Mouse (Mus musculus) lung, postnatal 0 days (tissue): ENCODE measurements around the gene Hpcal4. TPM values are rescaled to one million over a fixed set of nuclear protein-coding genes. Genes with fewer than 3 reads are reported as not detected.

ENCODE experiments used
- ATAC-seq: fragments of 200-750 bp; cut with Nextera tagmentation; 2 replicates; pipeline ENCODE4 v1.8.0; 2017; ENCODE audit warnings: moderate library complexity
- DNase-seq: peaks from one replicate; pipeline ENCODE4 v3.0.0-alpha.2; 2016; ENCODE audit warnings: low spot score
- H3K27ac ChIP-seq: fragments of 300-500 bp; sonication (generic); 2 replicates; pipeline ENCODE4 v1.5.1; 2014; ENCODE audit warnings: antibody characterized with exemption, mild to moderate bottlenecking, low read length, mixed read lengths
- H3K27me3 ChIP-seq: fragments of 300-500 bp; sonication (generic); replicated peaks from 2 replicates; pipeline ENCODE4 v1.6.1; 2014; ENCODE audit warnings: low read length, mixed read lengths; ENCODE audit not compliant: insufficient read depth
- H3K36me3 ChIP-seq: fragments of 300-500 bp; sonication (generic); 2 replicates; pipeline ENCODE4 v1.6.1; 2014; ENCODE audit warnings: low read length, mixed read lengths; ENCODE audit not compliant: insufficient read depth
- H3K4me1 ChIP-seq: fragments of 300-500 bp; sonication (generic); 2 replicates; pipeline ENCODE4 v1.6.1; 2014; ENCODE audit warnings: antibody characterized with exemption, low read depth, low read length, mixed read lengths; ENCODE audit not compliant: insufficient read depth
- H3K4me2 ChIP-seq: fragments of 300-500 bp; sonication (generic); replicated peaks from 2 replicates; pipeline ENCODE4 v1.6.1; 2014; ENCODE audit warnings: low read depth, mild to moderate bottlenecking, low read length, moderate library complexity, mixed read lengths
- H3K4me3 ChIP-seq: fragments of 300-500 bp; sonication (generic); 2 replicates; pipeline ENCODE4 v1.5.1; 2014; ENCODE audit warnings: low read depth, low read length
- H3K9ac ChIP-seq: fragments of 300-500 bp; sonication (generic); replicated peaks from 2 replicates; pipeline ENCODE4 v1.6.1; 2014; ENCODE audit warnings: low read depth, mild to moderate bottlenecking
- H3K9me3 ChIP-seq: fragments of 300-500 bp; sonication (generic); 2 replicates; pipeline ENCODE4 v1.6.1; 2016; ENCODE audit warnings: low read length, mixed read lengths
- CTCF ChIP-seq: IDR thresholded peaks from 2 replicates; pipeline ENCODE4 v1.5.1; 2016; ENCODE audit warnings: antibody characterized with exemption, mild to moderate bottlenecking
- EP300 ChIP-seq: IDR thresholded peaks from 2 replicates; pipeline ENCODE4 v1.6.1; 2016; ENCODE audit warnings: antibody characterized with exemption, mild to moderate bottlenecking, control low read depth
- WGBS: fragments of 180-500 bp; shearing (Covaris S2); extraction: QIAGEN DNeasy Blood & Tissue Kit; methylation state at CpG from one replicate; pipeline ENCODE4 v1.1.7; 2014; 5-methylcytosine and 5-hydroxymethylcytosine counted together
- polyA plus RNA-seq: library from polyadenylated mRNA; unstranded; fragments of >200 nt; fragmentation: Nextera tagmentation; extraction: Ambion mirVana; gene quantifications from 2 replicates; pipeline ENCODE4 v1.2.1, GENCODE M21; 2015

The Hpcal4 gene
- polyA plus RNA-seq, 1 experiment from 2014 or later: 0.20 TPM

- H3K4me1 ChIP-seq: peaks cover 1% of the 10 kb centered on the region; the same call in 1 of the 2 replicates
- H3K9me3 ChIP-seq: no peaks in the 10 kb centered on the region
- DNase-seq (peak; percentile 53), ATAC-seq (peak; percentile 54)
- H3K9ac ChIP-seq: 0 out of 2 replicates have a peak within 1 kb of the TSS, but pooled peaks have one; percentile 27
- peaks cover 11% of the 10 kb centered on the region for H3K27me3 ChIP-seq
- H3K36me3 ChIP-seq: no peaks in the 10 kb centered on the region
- no peak within 1 kb of the TSS for H3K27ac ChIP-seq
- peak within 1 kb of the TSS; percentile 65 for H3K4me2 ChIP-seq
- WGBS: 3% methylated on average over 45 of the region's 52 CpGs
- no peak for TF ChIP-seq EP300
- no peak for TF ChIP-seq CTCF
- peak within 1 kb of the TSS; percentile 32 for H3K4me3 ChIP-seq
These were observed 50.6 kb downstream of the Hpcal4 start, which contains the start of gene Heyl for GRCm38 (mm10) chr4:123233492-123234084. Gene Heyl, plus strand, starts transcription at chr4:123233556.

DNA sequence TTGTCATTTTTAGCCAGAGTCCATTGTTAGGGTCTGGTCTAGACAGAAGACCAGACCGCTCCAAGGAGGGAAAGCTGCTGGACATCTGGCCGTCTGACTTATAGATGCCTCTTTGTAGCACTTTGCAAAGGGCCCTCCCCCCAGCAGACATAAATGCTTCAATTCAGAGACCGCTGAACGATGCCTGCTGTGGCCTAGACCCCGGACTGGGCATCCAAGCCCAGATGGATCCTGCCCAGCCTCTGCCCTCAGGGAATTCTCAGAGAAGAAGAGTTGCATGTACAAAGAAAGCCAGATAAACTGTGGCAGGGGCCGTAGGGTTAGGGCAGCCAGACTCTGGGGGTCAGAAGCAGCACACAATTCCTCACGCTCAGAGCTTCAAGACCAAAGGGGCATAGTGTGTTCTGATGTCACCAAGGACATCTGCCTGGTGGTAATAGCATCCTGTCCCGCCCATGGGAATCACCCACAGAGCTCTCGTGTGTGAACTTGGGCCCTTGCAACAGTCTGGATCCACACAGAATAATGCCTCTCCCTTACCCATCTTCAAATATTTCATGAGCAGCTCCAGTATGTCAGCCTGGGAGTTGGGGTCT is 52.9 kb downstream of the Hpcal4 start:
- TF ChIP-seq EP300 (no peak), CTCF (no peak)
- WGBS: 59% methylated on average over 9 of the region's 9 CpGs
- Histone ChIP-seq H3K27ac (peak overlapping the region; percentile 60), H3K9ac (no peak overlapping the region), H3K36me3 (no peaks in the 10 kb centered on the region), H3K9me3 (no peaks in the 10 kb centered on the region), H3K27me3 (peaks cover 20% of the 10 kb centered on the region), H3K4me2 (peak overlapping the region; percentile 20; the same call in 1 of the 2 replicates), H3K4me1 (peaks cover 6% of the 10 kb centered on the region; the same call in 1 of the 2 replicates), H3K4me3 (no peak overlapping the region)
- ATAC-seq: no peak
- DNase-seq: peak; percentile 33

GRCm38 (mm10) chr4:123236431-123237031 is 53.5 kb downstream of the Hpcal4 start:
- Histone ChIP-seq H3K4me1 (peaks cover 6% of the 10 kb centered on the region; the same call in 1 of the 2 replicates), H3K4me3 (no peak overlapping the region), H3K36me3 (no peaks in the 10 kb centered on the region), H3K9ac (no peak overlapping the region), H3K27me3 (peaks cover 20% of the 10 kb centered on the region), H3K27ac (peak overlapping the region; percentile 60), H3K9me3 (no peaks in the 10 kb centered on the region), H3K4me2 (peak overlapping the region; percentile 20; the same call in 1 of the 2 replicates)
- 63% methylated on average over 13 of the region's 13 CpGs for WGBS
- ATAC-seq (peak; percentile 63), DNase-seq (peak; percentile 89)
- TF ChIP-seq CTCF (no peak), EP300 (peak; percentile 86)

GRCm38 (mm10) chr4:123237386-123238266 is 54.6 kb downstream of the Hpcal4 start:
- WGBS: 55% methylated on average over 6 of the region's 6 CpGs
- Histone ChIP-seq H3K4me1 (peaks cover 6% of the 10 kb centered on the region; the same call in 1 of the 2 replicates), H3K36me3 (no peaks in the 10 kb centered on the region), H3K4me3 (no peak overlapping the region), H3K4me2 (no peak overlapping the region), H3K27ac (peak overlapping the region; percentile 59), H3K9ac (no peak overlapping the region), H3K27me3 (peaks cover 20% of the 10 kb centered on the region), H3K9me3 (no peaks in the 10 kb centered on the region)
- peak; percentile 16 for ATAC-seq
- DNase-seq: peak; percentile 66
- no peak; the same call in 1 of the 2 replicates for TF ChIP-seq EP300
- TF ChIP-seq CTCF: no peak

DNA sequence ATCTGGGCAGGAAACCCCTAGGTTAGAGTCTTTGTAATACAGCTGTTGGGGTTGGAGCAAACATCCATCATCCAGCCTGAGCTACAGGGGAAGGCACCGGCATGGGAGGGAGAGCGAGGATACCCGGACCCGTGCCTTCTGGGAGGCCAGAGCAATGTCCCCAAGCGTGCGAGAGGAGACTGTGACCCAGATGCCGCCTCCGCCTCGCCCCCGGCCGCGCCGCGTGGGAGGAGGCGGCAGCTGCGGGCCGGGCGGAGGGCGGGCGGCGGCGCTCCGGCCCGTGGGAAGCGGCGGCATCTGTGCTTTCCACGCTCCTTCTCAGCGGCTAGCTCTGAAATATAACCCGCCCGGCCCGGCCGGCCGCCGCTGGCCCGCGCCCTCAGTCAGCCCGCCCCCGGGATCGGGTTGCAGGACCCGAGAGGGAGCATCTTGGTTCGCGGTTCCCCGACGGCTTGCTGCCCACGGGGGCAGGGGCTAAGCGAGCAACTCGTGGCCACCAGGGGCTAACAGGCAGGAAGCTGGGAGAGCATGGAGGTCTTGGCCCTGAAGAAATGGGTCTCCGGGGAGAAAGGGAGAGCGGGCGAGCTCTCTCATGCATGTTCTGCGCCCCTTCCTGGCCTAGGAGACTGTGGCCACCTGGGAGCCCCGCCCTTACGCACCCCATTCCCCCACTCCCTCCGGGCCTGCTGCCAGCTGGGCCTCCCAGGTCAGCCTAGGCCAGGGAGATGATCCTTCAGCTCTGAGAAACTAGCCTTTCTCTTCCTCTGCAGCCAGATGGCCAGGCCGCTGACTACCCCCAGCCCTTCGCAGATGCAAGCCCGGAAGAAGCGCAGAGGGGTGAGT is 56.6 kb downstream of the Hpcal4 start:
- no peaks in the 10 kb centered on the region for H3K9me3 ChIP-seq
- H3K27me3 ChIP-seq: peaks cover 9% of the 10 kb centered on the region
- H3K4me1 ChIP-seq: peaks cover 6% of the 10 kb centered on the region; the same call in 1 of the 2 replicates
- DNase-seq: peak; percentile 43
- H3K9ac ChIP-seq: 0 out of 2 replicates have a peak overlapping the region, but pooled peaks have one; percentile 8
- no peak for TF ChIP-seq EP300
- no peak; the same call in none of the 2 replicates for TF ChIP-seq CTCF
- H3K36me3 ChIP-seq: no peaks in the 10 kb centered on the region
- 6% methylated on average over 47 of the region's 58 CpGs for WGBS
- H3K4me3 ChIP-seq: peak overlapping the region; percentile 22; the same call in 1 of the 2 replicates
- ATAC-seq: peak; percentile 50
- H3K27ac ChIP-seq: peak overlapping the region; percentile 54
- peak overlapping the region; percentile 37 for H3K4me2 ChIP-seq

Other genes starting within 250 kb of the Hpcal4 start
- gene Mfsd2a, start 222.0 kb upstream of the Hpcal4 start, polyA plus RNA-seq: 0.38 and 1.2 TPM in 2 replicates
- gene Mycl, start 187.6 kb upstream of the Hpcal4 start, polyA plus RNA-seq: 6.0 and 8.1 TPM in 2 replicates
- gene Trit1, start 166.6 kb upstream of the Hpcal4 start, polyA plus RNA-seq: 10.7 and 11.1 TPM in 2 replicates
- 0.57 and 0.84 TPM in 2 replicates for gene Bmp8b, start 78.1 kb upstream of the Hpcal4 start, polyA plus RNA-seq
- not detected in 2 replicates for gene Oxct2b, start 67.0 kb upstream of the Hpcal4 start, polyA plus RNA-seq
- 41.2 and 43.8 TPM in 2 replicates for gene Ppie, start 43.3 kb upstream of the Hpcal4 start, polyA plus RNA-seq
- gene Nt5c1a, start 18.3 kb downstream of the Hpcal4 start, polyA plus RNA-seq: 0.10 TPM in 1 of 2 replicates, not detected in the other
- 20.3 and 23.6 TPM in 2 replicates for gene Heyl, start 50.3 kb downstream of the Hpcal4 start, polyA plus RNA-seq
- 10.8 and 11.4 TPM in 2 replicates for gene Pabpc4, start 79.1 kb downstream of the Hpcal4 start, polyA plus RNA-seq
- not detected in 2 replicates for gene Oxct2a, start 140.4 kb downstream of the Hpcal4 start, polyA plus RNA-seq
- gene Bmp8a, start 160.0 kb downstream of the Hpcal4 start, polyA plus RNA-seq: 0.44 and 0.61 TPM in 2 replicates